Mouse (Mus musculus) lung, embryonic 16.5 days (tissue): Measurements from ENCODE around the gene Spata25. TPM values are rescaled to one million over a fixed set of nuclear protein-coding genes. Genes with fewer than 3 reads are reported as not detected.

Experiments
- ATAC-seq: fragments of 200-750 bp; cut with Nextera tagmentation; 2 replicates; pipeline ENCODE4 v1.8.0; 2017; ENCODE audit warnings: low read depth, mild to moderate bottlenecking, moderate library complexity
- H3K27ac ChIP-seq: fragments of 300-500 bp; sonication (generic); 2 replicates; pipeline ENCODE4 v1.5.1; 2014; ENCODE audit warnings: mild to moderate bottlenecking, control low read depth, low read length
- H3K27me3 ChIP-seq: fragments of 300-500 bp; sonication (generic); 2 replicates; pipeline ENCODE4 v1.6.1; 2014; ENCODE audit warnings: low read depth, low read length, mixed read lengths; ENCODE audit not compliant: control insufficient read depth, insufficient read depth
- H3K36me3 ChIP-seq: fragments of 300-500 bp; sonication (generic); 2 replicates; pipeline ENCODE4 v1.6.1; 2014; ENCODE audit warnings: low read length; ENCODE audit not compliant: control insufficient read depth, insufficient read depth
- H3K4me1 ChIP-seq: fragments of 300-500 bp; sonication (generic); replicated peaks from 2 replicates; pipeline ENCODE4 v1.6.1; 2014; ENCODE audit warnings: low read length, mixed read lengths; ENCODE audit not compliant: control insufficient read depth, insufficient read depth
- H3K4me2 ChIP-seq: fragments of 300-500 bp; sonication (generic); 2 replicates; pipeline ENCODE4 v1.6.1; 2014; ENCODE audit warnings: low read depth, low read length, control low read depth
- H3K4me3 ChIP-seq: fragments of 300-500 bp; sonication (generic); 2 replicates; pipeline ENCODE4 v1.5.1; 2014; ENCODE audit warnings: mild to moderate bottlenecking, low read length, control low read depth
- H3K9ac ChIP-seq: fragments of 300-500 bp; sonication (generic); 2 replicates; pipeline ENCODE4 v1.6.1; 2014; ENCODE audit warnings: low read length, control low read depth
- H3K9me3 ChIP-seq: fragments of 300-500 bp; sonication (generic); 2 replicates; pipeline ENCODE4 v1.6.1; 2016; ENCODE audit warnings: low read length; ENCODE audit not compliant: control insufficient read depth
- WGBS: fragments of 180-500 bp; shearing (Covaris S2); extraction: QIAGEN DNeasy Blood & Tissue Kit; methylation state at CpG from one replicate; pipeline ENCODE4 v1.1.7; 2014; 5-methylcytosine and 5-hydroxymethylcytosine counted together
- polyA plus RNA-seq: library from polyadenylated mRNA; unstranded; fragments of >200 nt; fragmentation: Nextera tagmentation; extraction: Ambion mirVana; gene quantifications from 2 replicates; pipeline ENCODE4 v1.2.1, GENCODE M21; 2015

Spata25 gene
- polyA plus RNA-seq, 1 experiment from 2014 or later: not detected

GRCm38 (mm10) chr2:164791841-164792261 lies 36.5 kb downstream of the Spata25 start:
- H3K4me1 ChIP-seq: peaks cover 4% of the 10 kb centered on the region
- H3K36me3 ChIP-seq: peaks cover 24% of the 10 kb centered on the region

GRCm38 (mm10) chr2:164790451-164790850 lies 37.9 kb downstream of the Spata25 start:
- H3K36me3 ChIP-seq: peaks cover 24% of the 10 kb centered on the region
- no peaks in the 10 kb centered on the region for H3K9me3 ChIP-seq
- WGBS: 48% methylated on average over 4 of the region's 4 CpGs
- H3K27ac ChIP-seq: no peak overlapping the region
- peaks cover 9% of the 10 kb centered on the region for H3K4me1 ChIP-seq
- ATAC-seq: no peak
- no peak overlapping the region for H3K4me3 ChIP-seq
- H3K27me3 ChIP-seq: no peaks in the 10 kb centered on the region
- no peak overlapping the region for H3K9ac ChIP-seq
- no peak overlapping the region for H3K4me2 ChIP-seq

More at GRCm38 (mm10) chr2:164791841-164792261, 36.5 kb downstream of the Spata25 start:
- Histone ChIP-seq H3K27ac (no peak overlapping the region), H3K9me3 (no peaks in the 10 kb centered on the region), H3K9ac (no peak overlapping the region), H3K27me3 (no peaks in the 10 kb centered on the region), H3K4me3 (no peak overlapping the region), H3K4me2 (no peak overlapping the region)
- no peak for ATAC-seq
- 83% methylated on average over 18 of the region's 18 CpGs for WGBS

GRCm38 (mm10) chr2:164788411-164788810 lies 39.9 kb downstream of the Spata25 start:
- H3K9ac ChIP-seq: no peak overlapping the region
- H3K4me2 ChIP-seq: no peak overlapping the region
- no peak overlapping the region for H3K27ac ChIP-seq
- H3K9me3 ChIP-seq: no peaks in the 10 kb centered on the region
- 60% methylated on average over 4 of the region's 4 CpGs for WGBS
- H3K4me1 ChIP-seq: peaks cover 16% of the 10 kb centered on the region
- H3K4me3 ChIP-seq: no peak overlapping the region
- H3K27me3 ChIP-seq: no peaks in the 10 kb centered on the region
- H3K36me3 ChIP-seq: peaks cover 16% of the 10 kb centered on the region
- ATAC-seq: no peak

- H3K27ac ChIP-seq: no peak overlapping the region
- H3K9me3 ChIP-seq: no peaks in the 10 kb centered on the region
- H3K9ac ChIP-seq: no peak overlapping the region
- H3K4me2 ChIP-seq: no peak overlapping the region
- 76% methylated on average over 10 of the region's 10 CpGs for WGBS
- ATAC-seq: no peak
- H3K4me1 ChIP-seq: peaks cover 16% of the 10 kb centered on the region
- no peak overlapping the region for H3K4me3 ChIP-seq
- peaks cover 13% of the 10 kb centered on the region for H3K36me3 ChIP-seq
- H3K27me3 ChIP-seq: no peaks in the 10 kb centered on the region
These were observed 40.6 kb downstream of the Spata25 start for GRCm38 (mm10) chr2:164787779-164788178.

- Histone ChIP-seq H3K4me3 (peak overlapping the region; percentile 77), H3K27me3 (no peaks in the 10 kb centered on the region), H3K4me1 (peaks cover 16% of the 10 kb centered on the region), H3K9ac (peak overlapping the region; percentile 88), H3K36me3 (peaks cover 5% of the 10 kb centered on the region; the same call in 1 of the 2 replicates), H3K4me2 (peak overlapping the region; percentile 86), H3K9me3 (no peaks in the 10 kb centered on the region), H3K27ac (peak overlapping the region; percentile 96)
- 70% methylated on average over 3 of the region's 3 CpGs for WGBS
- no peak for ATAC-seq
These were observed 41.3 kb downstream of the Spata25 start for GRCm38 (mm10) chr2:164787032-164787431.

GRCm38 (mm10) chr2:164786388-164786885 lies 41.9 kb downstream of the Spata25 start:
- WGBS: 4% methylated on average over 15 of the region's 15 CpGs
- peak overlapping the region; percentile 88 for H3K9ac ChIP-seq
- ATAC-seq: peak; percentile 7; the same call in 1 of the 2 replicates
- peak overlapping the region; percentile 96 for H3K27ac ChIP-seq
- H3K9me3 ChIP-seq: no peaks in the 10 kb centered on the region
- no peaks in the 10 kb centered on the region for H3K27me3 ChIP-seq
- H3K4me2 ChIP-seq: peak overlapping the region; percentile 86
- no peaks in the 10 kb centered on the region; the same call in 1 of the 2 replicates for H3K36me3 ChIP-seq
- peak overlapping the region; percentile 77 for H3K4me3 ChIP-seq
- peaks cover 16% of the 10 kb centered on the region for H3K4me1 ChIP-seq

GRCm38 (mm10) chr2:164785481-164786387 lies 42.6 kb downstream of the Spata25 start, which contains the start of gene Snx21:
TSS of gene Snx21 (plus strand) at chr2:164785823.
- peaks cover 16% of the 10 kb centered on the region for H3K4me1 ChIP-seq
- H3K27ac ChIP-seq: peak within 1 kb of the TSS; percentile 96
- H3K36me3 ChIP-seq: no peaks in the 10 kb centered on the region
- under 1% methylated on average over 79 of the region's 89 CpGs for WGBS
- H3K4me3 ChIP-seq: peak within 1 kb of the TSS; percentile 77
- peak within 1 kb of the TSS; percentile 88 for H3K9ac ChIP-seq
- no peaks in the 10 kb centered on the region for H3K27me3 ChIP-seq
- H3K4me2 ChIP-seq: peak within 1 kb of the TSS; percentile 86
- H3K9me3 ChIP-seq: no peaks in the 10 kb centered on the region
- peak; percentile 96 for ATAC-seq

GRCm38 (mm10) chr2:164784869-164785420 lies 43.4 kb downstream of the Spata25 start:
- peak overlapping the region; percentile 77 for H3K4me3 ChIP-seq
- no peaks in the 10 kb centered on the region for H3K9me3 ChIP-seq
- H3K9ac ChIP-seq: peak overlapping the region; percentile 88
- WGBS: 6% methylated on average over 7 of the region's 7 CpGs
- peak overlapping the region; percentile 96 for H3K27ac ChIP-seq
- H3K27me3 ChIP-seq: no peaks in the 10 kb centered on the region
- H3K4me2 ChIP-seq: peak overlapping the region; percentile 86
- no peaks in the 10 kb centered on the region for H3K36me3 ChIP-seq
- ATAC-seq: no peak
- H3K4me1 ChIP-seq: peaks cover 16% of the 10 kb centered on the region
